Mouse (Mus musculus) left cerebral cortex, postnatal 4 days (tissue): ENCODE data around the gene Hoxa3. TPM values are rescaled to one million over a fixed set of nuclear protein-coding genes. Genes with fewer than 3 reads are reported as not detected.

Experiments
- DNase-seq: peaks from one replicate; pipeline ENCODE4 v3.0.0-alpha.2; 2022
- intact Hi-C: fragments of 180-260 bp; cut with DNase I; formaldehyde crosslinking; loops from one replicate; pipeline ENCODE4 v1.15.1; 2025
- total RNA-seq, 2 experiments: library from RNA; stranded (reverse); gene quantifications; 2 replicates each; pipeline ENCODE4 v1.2.3; 2021

Gene Hoxa3
- total RNA-seq, 2 experiments from 2014 or later: not detected

- DNase-seq: no peak
- intact Hi-C loops: no loop called here
Measured at GRCm38 (mm10) chr6:52233546-52234427, 20.7 kb upstream of the Hoxa3 start.

GRCm38 (mm10) chr6:52232984-52233545 lies 19.9 kb upstream of the Hoxa3 start:
- intact Hi-C loops: no loop called here
- DNase-seq: no peak

DNA sequence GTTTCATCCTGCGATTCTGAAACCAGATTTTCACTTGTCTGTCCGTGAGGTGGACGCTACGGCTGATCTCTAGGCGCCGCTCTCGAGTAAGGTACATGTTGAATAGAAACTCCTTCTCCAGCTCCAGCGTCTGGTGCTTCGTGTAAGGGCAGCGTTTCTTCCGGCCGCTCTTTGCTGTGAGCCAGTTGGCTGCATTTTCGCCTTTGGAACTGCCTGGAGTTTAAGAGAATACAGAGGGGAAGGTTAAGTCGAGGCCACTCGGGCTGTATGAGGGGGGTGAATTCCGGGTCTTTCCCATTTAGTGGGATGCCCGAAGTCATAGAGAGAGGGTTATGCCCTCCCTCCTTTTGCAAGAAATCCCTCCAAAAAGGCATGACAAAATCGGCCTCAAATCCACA lies 19.4 kb upstream of the Hoxa3 start:
- intact Hi-C loops: no loop called here
- no peak for DNase-seq

GRCm38 (mm10) chr6:52231885-52232567 lies 18.9 kb upstream of the Hoxa3 start:
- intact Hi-C loops: no loop called here
- no peak for DNase-seq

DNA sequence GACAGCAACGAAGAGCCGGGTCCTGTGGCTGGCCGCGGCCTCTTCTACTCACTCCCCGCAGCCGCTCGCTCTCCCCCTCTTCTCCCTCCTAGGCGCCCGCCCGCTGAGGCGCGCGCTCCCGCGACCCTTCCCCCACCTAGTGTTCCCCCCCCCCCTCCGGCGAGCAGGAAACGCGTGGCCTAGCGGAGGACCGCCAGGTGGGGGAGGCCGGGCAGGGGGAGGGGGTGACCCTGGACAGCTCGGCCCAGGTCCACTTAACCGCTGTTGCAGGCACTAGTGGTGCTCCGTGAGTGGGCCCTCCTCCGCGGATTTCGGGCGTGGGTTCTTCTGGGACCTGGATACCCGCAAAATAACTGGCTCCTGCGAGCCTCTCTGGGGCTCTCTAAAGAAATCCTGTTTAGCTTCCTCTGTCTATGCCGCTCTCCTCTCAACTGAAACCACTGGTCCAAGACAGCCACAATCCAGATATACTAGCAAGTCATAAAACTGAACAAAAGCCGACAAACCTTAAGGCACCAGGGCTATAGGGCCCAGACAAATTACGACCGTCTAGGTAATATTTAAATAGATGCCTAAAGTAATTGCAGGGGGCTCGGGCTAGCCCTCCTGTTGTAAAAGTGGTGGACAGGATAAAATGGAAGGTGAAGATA lies 17.5 kb upstream of the Hoxa3 start, which contains the start of gene Hoxa9:
Gene Hoxa9, minus strand, starts transcription at position 574 of the 650 bp plus-strand sequence.
- DNase-seq: no peak
- intact Hi-C loops: no loop called here

- DNase-seq: no peak
- intact Hi-C loops: no loop called here
Measured at GRCm38 (mm10) chr6:52229558-52230416, 16.7 kb upstream of the Hoxa3 start.

GRCm38 (mm10) chr6:52228475-52229465 lies 15.6 kb upstream of the Hoxa3 start:
- intact Hi-C loops: no loop called here

DNA sequence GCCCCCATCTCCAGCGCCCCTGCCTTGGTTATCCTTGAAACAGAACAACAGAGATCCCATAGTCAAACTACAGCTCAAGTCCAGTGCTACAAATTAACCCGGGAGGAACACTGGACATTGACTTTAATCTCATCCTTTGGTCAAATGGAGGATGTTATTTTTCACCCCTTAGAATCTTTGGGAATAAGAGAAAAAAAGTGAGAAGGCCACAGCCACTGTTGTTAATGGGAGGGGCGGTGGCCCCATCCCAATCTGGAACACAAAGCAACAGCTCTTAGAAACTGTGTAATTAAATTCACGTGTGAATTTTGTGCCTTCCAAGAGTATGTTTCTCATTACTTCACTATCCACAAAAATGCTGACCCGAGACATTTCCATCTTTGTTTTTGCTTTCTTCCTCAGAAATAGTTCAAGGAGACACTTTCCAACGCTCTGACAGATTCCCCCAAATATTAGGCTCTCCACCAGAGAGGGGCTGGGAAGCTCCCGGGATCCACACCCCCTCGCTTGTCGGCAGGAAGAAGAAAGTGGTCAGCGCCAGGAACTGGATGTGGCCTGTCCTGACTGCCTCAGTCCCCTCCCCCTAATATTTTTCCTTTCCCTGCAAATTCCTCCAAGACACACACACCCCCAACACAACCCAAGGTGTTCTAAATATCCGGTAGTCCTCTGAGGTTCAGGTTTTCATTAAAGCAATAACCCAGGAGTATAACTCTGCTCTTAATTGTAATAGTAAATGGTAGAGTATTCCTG lies 14.5 kb upstream of the Hoxa3 start:
- DNase-seq: no peak
- intact Hi-C loops: no loop called here

More at GRCm38 (mm10) chr6:52228475-52229465, 15.6 kb upstream of the Hoxa3 start:
- no peak for DNase-seq

- DNase-seq: no peak
- intact Hi-C loops: no loop called here
Measured at GRCm38 (mm10) chr6:52226569-52227257, 13.6 kb upstream of the Hoxa3 start.

GRCm38 (mm10) chr6:52225612-52226568 lies 12.8 kb upstream of the Hoxa3 start:
- intact Hi-C loops: no loop called here
- no peak for DNase-seq

GRCm38 (mm10) chr6:52224895-52225611 lies 11.9 kb upstream of the Hoxa3 start:
- DNase-seq: no peak
- intact Hi-C loops: loop anchor here (5.0 kb wide), 2 partner anchors 643 to 1053 kb away; no protein-coding TSS in a partner anchor

DNA sequence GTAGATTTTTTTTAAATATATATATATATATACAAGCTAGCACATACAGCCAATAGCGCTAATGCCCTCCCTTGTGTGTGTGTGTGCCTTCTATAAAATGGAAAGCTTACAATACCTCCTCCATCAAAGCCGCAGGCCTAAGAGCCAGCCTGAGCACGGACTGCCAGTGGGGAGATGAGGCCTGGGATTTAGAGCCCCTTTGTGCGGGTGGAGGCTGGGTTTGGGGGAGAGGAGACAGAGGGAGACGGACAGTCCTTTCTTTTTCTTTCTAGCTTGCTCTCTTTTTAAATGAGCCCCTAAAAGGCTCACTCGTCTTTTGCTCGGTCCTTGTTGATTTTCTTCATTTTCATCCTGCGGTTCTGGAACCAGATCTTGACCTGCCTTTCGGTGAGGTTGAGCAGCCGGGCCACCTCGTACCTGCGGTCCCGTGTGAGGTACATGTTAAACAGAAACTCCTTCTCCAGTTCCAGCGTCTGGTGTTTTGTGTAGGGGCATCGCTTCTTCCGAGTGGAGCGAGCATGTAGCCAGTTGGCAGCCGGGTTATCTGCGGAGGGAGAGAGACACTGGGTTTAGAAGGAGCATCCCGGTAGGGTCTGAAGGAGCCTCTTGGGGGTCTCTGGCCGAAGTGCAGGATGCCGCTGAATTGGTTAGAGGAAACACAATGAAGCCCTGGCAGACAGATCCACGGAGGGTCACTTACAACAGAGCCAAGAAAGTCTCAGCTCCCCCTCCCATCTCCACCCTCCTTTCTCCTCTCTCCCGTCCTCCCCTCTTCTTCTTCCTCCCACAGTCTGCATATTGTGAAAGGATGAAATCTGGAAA lies 11.0 kb upstream of the Hoxa3 start:
- DNase-seq: no peak

GRCm38 (mm10) chr6:52222729-52223128 lies 9.6 kb upstream of the Hoxa3 start:
- intact Hi-C loops: loop anchor here (5.0 kb wide), 2 partner anchors 640 to 1050 kb away; no protein-coding TSS in a partner anchor
- DNase-seq: no peak

More for the DNA sequence above, 11.0 kb upstream of the Hoxa3 start:
- intact Hi-C loops: loop anchor here (5.0 kb wide), 2 partner anchors 642 to 1052 kb away; no protein-coding TSS in a partner anchor

- intact Hi-C loops: loop anchor here (5.0 kb wide), 2 partner anchors 640 to 1050 kb away; no protein-coding TSS in a partner anchor
- DNase-seq: peak; percentile 0
Measured at GRCm38 (mm10) chr6:52221993-52222685, 9.0 kb upstream of the Hoxa3 start.
